Mouse (Mus musculus): ENCODE data around the gene Samd8. TPM values are rescaled to one million over a fixed set of nuclear protein-coding genes. Genes with fewer than 3 reads are reported as not detected.

Samd8 gene
- polyA plus RNA-seq, 1 experiment from 2014 or later: 19.9 TPM

GRCm38 (mm10) chr14:21772506-21773281, 22.4 kb downstream of the Samd8 start:
- Histone ChIP-seq H3K27me3 (ENCODE audit: control insufficient read depth, insufficient read depth, low read length) (no peaks in the 10 kb centered on the region), H3K36me3 (ENCODE audit: control insufficient read depth, insufficient read depth, low read length) (0 out of 2 replicates have a peak, but pooled peaks cover 2% of the 10 kb centered on the region), H3K9me3 (ENCODE audit: control insufficient read depth, low read length) (no peaks in the 10 kb centered on the region), H3K27ac (ENCODE audit: low read depth, low read length) (no peak overlapping the region), H3K4me3 (ENCODE audit: low read depth, low read length) (no peak overlapping the region), H3K4me1 (replicated peaks; ENCODE audit: control insufficient read depth, insufficient read depth, low read length) (no peaks in the 10 kb centered on the region), H3K4me2 (replicated peaks; ENCODE audit: low read depth, low read length) (no peak overlapping the region), H3K9ac (ENCODE audit: low read depth, low read length) (no peak overlapping the region)
- 86% methylated on average over 11 of the region's 11 CpGs for WGBS
- no peak for ATAC-seq (ENCODE audit: low FRiP score)
- DNase-seq (ENCODE audit: low spot score): no peak

- 77% methylated on average over 2 of the region's 2 CpGs for WGBS
Measured at GRCm38 (mm10) chr14:21773946-21774345, 23.6 kb downstream of the Samd8 start.

GRCm38 (mm10) chr14:21776201-21776600, 25.9 kb downstream of the Samd8 start:
- no peaks in the 10 kb centered on the region for H3K4me1 ChIP-seq (replicated peaks; ENCODE audit: control insufficient read depth, insufficient read depth, low read length)
- H3K27ac ChIP-seq (ENCODE audit: low read depth, low read length): no peak overlapping the region
- DNase-seq (ENCODE audit: low spot score) (no peak), ATAC-seq (ENCODE audit: low FRiP score) (no peak)
- H3K4me2 ChIP-seq (replicated peaks; ENCODE audit: low read depth, low read length): no peak overlapping the region
- 91% methylated on average over 4 of the region's 4 CpGs for WGBS
- no peaks in the 10 kb centered on the region for H3K27me3 ChIP-seq (ENCODE audit: control insufficient read depth, insufficient read depth, low read length)
- H3K4me3 ChIP-seq (ENCODE audit: low read depth, low read length): no peak overlapping the region
- no peaks in the 10 kb centered on the region for H3K9me3 ChIP-seq (ENCODE audit: control insufficient read depth, low read length)
- H3K36me3 ChIP-seq (ENCODE audit: control insufficient read depth, insufficient read depth, low read length): 0 out of 2 replicates have a peak, but pooled peaks cover 4% of the 10 kb centered on the region
- no peak overlapping the region for H3K9ac ChIP-seq (ENCODE audit: low read depth, low read length)

More at GRCm38 (mm10) chr14:21773946-21774345, 23.6 kb downstream of the Samd8 start:
- Histone ChIP-seq H3K27me3 (ENCODE audit: control insufficient read depth, insufficient read depth, low read length) (no peaks in the 10 kb centered on the region), H3K9ac (ENCODE audit: low read depth, low read length) (no peak overlapping the region), H3K4me2 (replicated peaks; ENCODE audit: low read depth, low read length) (no peak overlapping the region), H3K9me3 (ENCODE audit: control insufficient read depth, low read length) (no peaks in the 10 kb centered on the region), H3K4me3 (ENCODE audit: low read depth, low read length) (no peak overlapping the region), H3K27ac (ENCODE audit: low read depth, low read length) (no peak overlapping the region), H3K4me1 (replicated peaks; ENCODE audit: control insufficient read depth, insufficient read depth, low read length) (no peaks in the 10 kb centered on the region), H3K36me3 (ENCODE audit: control insufficient read depth, insufficient read depth, low read length) (0 out of 2 replicates have a peak, but pooled peaks cover 2% of the 10 kb centered on the region)
- ATAC-seq (ENCODE audit: low FRiP score): no peak
- no peak for DNase-seq (ENCODE audit: low spot score)

GRCm38 (mm10) chr14:21786500-21786899, 36.2 kb downstream of the Samd8 start:
- Histone ChIP-seq H3K36me3 (ENCODE audit: control insufficient read depth, insufficient read depth, low read length) (no peaks in the 10 kb centered on the region), H3K27me3 (ENCODE audit: control insufficient read depth, insufficient read depth, low read length) (no peaks in the 10 kb centered on the region), H3K4me1 (replicated peaks; ENCODE audit: control insufficient read depth, insufficient read depth, low read length) (no peaks in the 10 kb centered on the region), H3K9me3 (ENCODE audit: control insufficient read depth, low read length) (no peaks in the 10 kb centered on the region), H3K4me3 (ENCODE audit: low read depth, low read length) (no peak overlapping the region), H3K9ac (ENCODE audit: low read depth, low read length) (no peak overlapping the region), H3K27ac (ENCODE audit: low read depth, low read length) (no peak overlapping the region), H3K4me2 (replicated peaks; ENCODE audit: low read depth, low read length) (no peak overlapping the region)
- ATAC-seq (ENCODE audit: low FRiP score): no peak
- WGBS: 83% methylated on average over 4 of the region's 4 CpGs
- DNase-seq (ENCODE audit: low spot score): no peak

GRCm38 (mm10) chr14:21787374-21787773, 37.0 kb downstream of the Samd8 start:
- Histone ChIP-seq H3K4me1 (replicated peaks; ENCODE audit: control insufficient read depth, insufficient read depth, low read length) (no peaks in the 10 kb centered on the region), H3K9ac (ENCODE audit: low read depth, low read length) (no peak overlapping the region), H3K27ac (ENCODE audit: low read depth, low read length) (no peak overlapping the region), H3K36me3 (ENCODE audit: control insufficient read depth, insufficient read depth, low read length) (no peaks in the 10 kb centered on the region), H3K27me3 (ENCODE audit: control insufficient read depth, insufficient read depth, low read length) (no peaks in the 10 kb centered on the region), H3K9me3 (ENCODE audit: control insufficient read depth, low read length) (no peaks in the 10 kb centered on the region), H3K4me2 (replicated peaks; ENCODE audit: low read depth, low read length) (no peak overlapping the region), H3K4me3 (ENCODE audit: low read depth, low read length) (no peak overlapping the region)
- DNase-seq (ENCODE audit: low spot score) (no peak), ATAC-seq (ENCODE audit: low FRiP score) (no peak)
- WGBS: 86% methylated on average over 3 of the region's 3 CpGs

- H3K9ac ChIP-seq (ENCODE audit: low read depth, low read length): no peak overlapping the region
- no peaks in the 10 kb centered on the region for H3K36me3 ChIP-seq (ENCODE audit: control insufficient read depth, insufficient read depth, low read length)
- H3K27me3 ChIP-seq (ENCODE audit: control insufficient read depth, insufficient read depth, low read length): no peaks in the 10 kb centered on the region
- no peak for DNase-seq (ENCODE audit: low spot score)
- no peak overlapping the region for H3K4me3 ChIP-seq (ENCODE audit: low read depth, low read length)
- no peak overlapping the region for H3K27ac ChIP-seq (ENCODE audit: low read depth, low read length)
- no peak overlapping the region for H3K4me2 ChIP-seq (replicated peaks; ENCODE audit: low read depth, low read length)
- WGBS: 92% methylated on average over 5 of the region's 5 CpGs
- ATAC-seq (ENCODE audit: low FRiP score): no peak
- H3K9me3 ChIP-seq (ENCODE audit: control insufficient read depth, low read length): no peaks in the 10 kb centered on the region
- no peaks in the 10 kb centered on the region for H3K4me1 ChIP-seq (replicated peaks; ENCODE audit: control insufficient read depth, insufficient read depth, low read length)
Measured at GRCm38 (mm10) chr14:21788121-21788520, 37.8 kb downstream of the Samd8 start.

- Histone ChIP-seq H3K27ac (ENCODE audit: low read depth, low read length) (no peak overlapping the region), H3K4me1 (replicated peaks; ENCODE audit: control insufficient read depth, insufficient read depth, low read length) (no peaks in the 10 kb centered on the region), H3K4me3 (ENCODE audit: low read depth, low read length) (no peak overlapping the region), H3K36me3 (ENCODE audit: control insufficient read depth, insufficient read depth, low read length) (no peaks in the 10 kb centered on the region), H3K9ac (ENCODE audit: low read depth, low read length) (no peak overlapping the region), H3K27me3 (ENCODE audit: control insufficient read depth, insufficient read depth, low read length) (no peaks in the 10 kb centered on the region), H3K9me3 (ENCODE audit: control insufficient read depth, low read length) (no peaks in the 10 kb centered on the region), H3K4me2 (replicated peaks; ENCODE audit: low read depth, low read length) (no peak overlapping the region)
- DNase-seq (ENCODE audit: low spot score) (no peak), ATAC-seq (ENCODE audit: low FRiP score) (no peak)
- WGBS: 93% methylated on average over 9 of the region's 9 CpGs
Measured at GRCm38 (mm10) chr14:21790585-21791251, 40.4 kb downstream of the Samd8 start.

- no peaks in the 10 kb centered on the region for H3K36me3 ChIP-seq (ENCODE audit: control insufficient read depth, insufficient read depth, low read length)
Measured at GRCm38 (mm10) chr14:21791722-21792121, 41.4 kb downstream of the Samd8 start.

GRCm38 (mm10) chr14:21792250-21792649, 41.9 kb downstream of the Samd8 start:
- H3K9ac ChIP-seq (ENCODE audit: low read depth, low read length): no peak overlapping the region
- no peaks in the 10 kb centered on the region for H3K27me3 ChIP-seq (ENCODE audit: control insufficient read depth, insufficient read depth, low read length)
- H3K4me3 ChIP-seq (ENCODE audit: low read depth, low read length): no peak overlapping the region
- H3K36me3 ChIP-seq (ENCODE audit: control insufficient read depth, insufficient read depth, low read length): no peaks in the 10 kb centered on the region
- DNase-seq (ENCODE audit: low spot score) (no peak), ATAC-seq (ENCODE audit: low FRiP score) (no peak)
- H3K4me1 ChIP-seq (replicated peaks; ENCODE audit: control insufficient read depth, insufficient read depth, low read length): no peaks in the 10 kb centered on the region
- H3K4me2 ChIP-seq (replicated peaks; ENCODE audit: low read depth, low read length): no peak overlapping the region
- WGBS: 93% methylated on average over 6 of the region's 6 CpGs
- H3K27ac ChIP-seq (ENCODE audit: low read depth, low read length): no peak overlapping the region
- no peaks in the 10 kb centered on the region for H3K9me3 ChIP-seq (ENCODE audit: control insufficient read depth, low read length)

More at GRCm38 (mm10) chr14:21791722-21792121, 41.4 kb downstream of the Samd8 start:
- 94% methylated on average over 4 of the region's 4 CpGs for WGBS
- H3K9me3 ChIP-seq (ENCODE audit: control insufficient read depth, low read length): no peaks in the 10 kb centered on the region
- no peak overlapping the region for H3K27ac ChIP-seq (ENCODE audit: low read depth, low read length)
- no peaks in the 10 kb centered on the region for H3K4me1 ChIP-seq (replicated peaks; ENCODE audit: control insufficient read depth, insufficient read depth, low read length)
- DNase-seq (ENCODE audit: low spot score) (no peak), ATAC-seq (ENCODE audit: low FRiP score) (no peak)
- no peak overlapping the region for H3K4me2 ChIP-seq (replicated peaks; ENCODE audit: low read depth, low read length)
- H3K27me3 ChIP-seq (ENCODE audit: control insufficient read depth, insufficient read depth, low read length): no peaks in the 10 kb centered on the region
- H3K4me3 ChIP-seq (ENCODE audit: low read depth, low read length): no peak overlapping the region
- no peak overlapping the region for H3K9ac ChIP-seq (ENCODE audit: low read depth, low read length)

All from hindbrain, embryonic 11.5 days (tissue).